Mouse (Mus musculus): Measurements from ENCODE around the gene Txndc15. TPM values are rescaled to one million over a fixed set of nuclear protein-coding genes. Genes with fewer than 3 reads are reported as not detected.
"Not testable (repeated sequence)": the region's sequence is repeated elsewhere in the genome, so short reads cannot be mapped to it uniquely, and the experiment has no call there.

Txndc15 gene
- polyA plus RNA-seq, 1 experiment from 2014 or later = 104 TPM

- Histone ChIP-seq H3K4me2 (ENCODE audit: low read depth) (peak within 1 kb of the TSS; percentile 84), H3K27ac (ENCODE audit: low read depth, low read length) (peak within 1 kb of the TSS; percentile 98), H3K36me3 (ENCODE audit: control insufficient read depth, insufficient read depth, low read length) (no peaks in the 10 kb centered on the region), H3K9me3 (ENCODE audit: control insufficient read depth, low read length) (no peaks in the 10 kb centered on the region), H3K27me3 (ENCODE audit: control insufficient read depth, insufficient read depth, low read length) (no peaks in the 10 kb centered on the region), H3K4me3 (ENCODE audit: low read depth, low read length) (peak within 1 kb of the TSS; percentile 99), H3K4me1 (ENCODE audit: control insufficient read depth, insufficient read depth, low read length) (peaks cover 20% of the 10 kb centered on the region), H3K9ac (ENCODE audit: low read length) (peak within 1 kb of the TSS; percentile 100)
- ATAC-seq (ENCODE audit: insufficient read depth, low FRiP score, low TSS enrichment) (peak; percentile 96), DNase-seq (ENCODE audit: low spot score) (peak; percentile 97)
- 3% methylated on average over 45 of the region's 51 CpGs for WGBS
These were observed 21.8 kb upstream of the Txndc15 start, which contains the start of gene B230219D22Rik for GRCm38 (mm10) chr13:55692535-55693242. Gene B230219D22Rik, plus strand, starts transcription at chr13:55693124.

- peak overlapping the region; percentile 98 for H3K27ac ChIP-seq (ENCODE audit: low read depth, low read length)
- no peaks in the 10 kb centered on the region for H3K36me3 ChIP-seq (ENCODE audit: control insufficient read depth, insufficient read depth, low read length)
- H3K4me1 ChIP-seq (ENCODE audit: control insufficient read depth, insufficient read depth, low read length) = peaks cover 14% of the 10 kb centered on the region
- no peaks in the 10 kb centered on the region for H3K27me3 ChIP-seq (ENCODE audit: control insufficient read depth, insufficient read depth, low read length)
- H3K9me3 ChIP-seq (ENCODE audit: control insufficient read depth, low read length) = no peaks in the 10 kb centered on the region
- H3K4me2 ChIP-seq (ENCODE audit: low read depth) = peak overlapping the region; percentile 84
- under 1% methylated on average over 44 of the region's 70 CpGs for WGBS
- peak; percentile 70 for DNase-seq (ENCODE audit: low spot score)
- H3K9ac ChIP-seq (ENCODE audit: low read length) = peak overlapping the region; percentile 100
- ATAC-seq (ENCODE audit: insufficient read depth, low FRiP score, low TSS enrichment) = peak; percentile 68
- peak overlapping the region; percentile 99 for H3K4me3 ChIP-seq (ENCODE audit: low read depth, low read length)
These were observed 21.2 kb upstream of the Txndc15 start for GRCm38 (mm10) chr13:55693243-55693721.

- 22% methylated on average over 8 of the region's 8 CpGs for WGBS
- no peak for ATAC-seq (ENCODE audit: insufficient read depth, low FRiP score, low TSS enrichment)
- peak overlapping the region; percentile 99 for H3K4me3 ChIP-seq (ENCODE audit: low read depth, low read length)
- H3K36me3 ChIP-seq (ENCODE audit: control insufficient read depth, insufficient read depth, low read length) = peaks cover 2% of the 10 kb centered on the region
- no peak overlapping the region for H3K27ac ChIP-seq (ENCODE audit: low read depth, low read length)
- DNase-seq (ENCODE audit: low spot score) = no peak
- no peaks in the 10 kb centered on the region for H3K27me3 ChIP-seq (ENCODE audit: control insufficient read depth, insufficient read depth, low read length)
- H3K4me2 ChIP-seq (ENCODE audit: low read depth) = peak overlapping the region; percentile 84
- H3K9me3 ChIP-seq (ENCODE audit: control insufficient read depth, low read length) = no peaks in the 10 kb centered on the region
- H3K9ac ChIP-seq (ENCODE audit: low read length) = peak overlapping the region; percentile 100
- H3K4me1 ChIP-seq (ENCODE audit: control insufficient read depth, insufficient read depth, low read length) = peaks cover 14% of the 10 kb centered on the region
These were observed 20.3 kb upstream of the Txndc15 start for GRCm38 (mm10) chr13:55694110-55694509.

- not testable (repeated sequence) for ATAC-seq (ENCODE audit: insufficient read depth, low FRiP score, low TSS enrichment); H3K9ac ChIP-seq (ENCODE audit: low read length); H3K4me2 ChIP-seq (ENCODE audit: low read depth); H3K9me3 ChIP-seq (ENCODE audit: control insufficient read depth, low read length); DNase-seq (ENCODE audit: low spot score); H3K4me3 ChIP-seq (ENCODE audit: low read depth, low read length); H3K27ac ChIP-seq (ENCODE audit: low read depth, low read length); H3K27me3 ChIP-seq (ENCODE audit: control insufficient read depth, insufficient read depth, low read length)
- 86% methylated on average over 1 of the region's 3 CpGs for WGBS
- H3K36me3 ChIP-seq (ENCODE audit: control insufficient read depth, insufficient read depth, low read length) = peaks cover 15% of the 10 kb centered on the region
- H3K4me1 ChIP-seq (ENCODE audit: control insufficient read depth, insufficient read depth, low read length) = peaks cover 14% of the 10 kb centered on the region
These were observed 18.5 kb upstream of the Txndc15 start for GRCm38 (mm10) chr13:55695989-55696388.

- Histone ChIP-seq H3K9ac (ENCODE audit: low read length) (no peak overlapping the region), H3K4me2 (ENCODE audit: low read depth) (no peak overlapping the region), H3K9me3 (ENCODE audit: control insufficient read depth, low read length) (no peaks in the 10 kb centered on the region), H3K27ac (ENCODE audit: low read depth, low read length) (no peak overlapping the region), H3K27me3 (ENCODE audit: control insufficient read depth, insufficient read depth, low read length) (no peaks in the 10 kb centered on the region), H3K4me3 (ENCODE audit: low read depth, low read length) (no peak overlapping the region), H3K4me1 (ENCODE audit: control insufficient read depth, insufficient read depth, low read length) (no peaks in the 10 kb centered on the region), H3K36me3 (ENCODE audit: control insufficient read depth, insufficient read depth, low read length) (peaks cover 16% of the 10 kb centered on the region)
- ATAC-seq (ENCODE audit: insufficient read depth, low FRiP score, low TSS enrichment) (no peak), DNase-seq (ENCODE audit: low spot score) (no peak)
- WGBS = 93% methylated on average over 4 of the region's 4 CpGs
These were observed 10.1 kb upstream of the Txndc15 start for GRCm38 (mm10) chr13:55704301-55704700.

- H3K4me1 ChIP-seq (ENCODE audit: control insufficient read depth, insufficient read depth, low read length) = no peaks in the 10 kb centered on the region
- H3K4me2 ChIP-seq (ENCODE audit: low read depth) = no peak overlapping the region
- H3K27ac ChIP-seq (ENCODE audit: low read depth, low read length) = no peak overlapping the region
- no peaks in the 10 kb centered on the region; the same call in 1 of the 2 replicates for H3K36me3 ChIP-seq (ENCODE audit: control insufficient read depth, insufficient read depth, low read length)
- 87% methylated on average over 3 of the region's 3 CpGs for WGBS
- no peak overlapping the region for H3K9ac ChIP-seq (ENCODE audit: low read length)
- H3K4me3 ChIP-seq (ENCODE audit: low read depth, low read length) = no peak overlapping the region
- no peaks in the 10 kb centered on the region for H3K9me3 ChIP-seq (ENCODE audit: control insufficient read depth, low read length)
- DNase-seq (ENCODE audit: low spot score) (no peak), ATAC-seq (ENCODE audit: insufficient read depth, low FRiP score, low TSS enrichment) (no peak)
- H3K27me3 ChIP-seq (ENCODE audit: control insufficient read depth, insufficient read depth, low read length) = no peaks in the 10 kb centered on the region
These were observed 1.6 kb upstream of the Txndc15 start for GRCm38 (mm10) chr13:55712846-55713245.

- WGBS = 13% methylated on average over 5 of the region's 5 CpGs
- Histone ChIP-seq H3K27ac (ENCODE audit: low read depth, low read length) (peak overlapping the region; percentile 83; the same call in 1 of the 2 replicates), H3K4me1 (ENCODE audit: control insufficient read depth, insufficient read depth, low read length) (no peaks in the 10 kb centered on the region), H3K4me2 (ENCODE audit: low read depth) (peak overlapping the region; percentile 56), H3K9me3 (ENCODE audit: control insufficient read depth, low read length) (no peaks in the 10 kb centered on the region), H3K9ac (ENCODE audit: low read length) (peak overlapping the region; percentile 80), H3K27me3 (ENCODE audit: control insufficient read depth, insufficient read depth, low read length) (no peaks in the 10 kb centered on the region), H3K4me3 (ENCODE audit: low read depth, low read length) (peak overlapping the region; percentile 80), H3K36me3 (ENCODE audit: control insufficient read depth, insufficient read depth, low read length) (peaks cover 8% of the 10 kb centered on the region)
- DNase-seq (ENCODE audit: low spot score) (no peak), ATAC-seq (ENCODE audit: insufficient read depth, low FRiP score, low TSS enrichment) (no peak)
These were observed 690 bp downstream of the Txndc15 start for GRCm38 (mm10) chr13:55715167-55715512.

- no peak for DNase-seq (ENCODE audit: low spot score)
- no peak overlapping the region for H3K4me2 ChIP-seq (ENCODE audit: low read depth)
- no peaks in the 10 kb centered on the region for H3K27me3 ChIP-seq (ENCODE audit: control insufficient read depth, insufficient read depth, low read length)
- H3K27ac ChIP-seq (ENCODE audit: low read depth, low read length) = no peak overlapping the region
- H3K4me3 ChIP-seq (ENCODE audit: low read depth, low read length) = no peak overlapping the region
- 78% methylated on average over 7 of the region's 7 CpGs for WGBS
- H3K36me3 ChIP-seq (ENCODE audit: control insufficient read depth, insufficient read depth, low read length) = peaks cover 8% of the 10 kb centered on the region
- H3K9me3 ChIP-seq (ENCODE audit: control insufficient read depth, low read length) = no peaks in the 10 kb centered on the region
- no peaks in the 10 kb centered on the region for H3K4me1 ChIP-seq (ENCODE audit: control insufficient read depth, insufficient read depth, low read length)
- no peak for ATAC-seq (ENCODE audit: insufficient read depth, low FRiP score, low TSS enrichment)
- no peak overlapping the region for H3K9ac ChIP-seq (ENCODE audit: low read length)
These were observed 1.6 kb downstream of the Txndc15 start for GRCm38 (mm10) chr13:55715908-55716510.

GRCm38 (mm10) chr13:55721516-55721915 lies 7.1 kb downstream of the Txndc15 start:
- DNase-seq (ENCODE audit: low spot score) = no peak
- no peak for ATAC-seq (ENCODE audit: insufficient read depth, low FRiP score, low TSS enrichment)
- H3K4me3 ChIP-seq (ENCODE audit: low read depth, low read length) = no peak overlapping the region
- no peaks in the 10 kb centered on the region for H3K9me3 ChIP-seq (ENCODE audit: control insufficient read depth, low read length)
- no peaks in the 10 kb centered on the region for H3K27me3 ChIP-seq (ENCODE audit: control insufficient read depth, insufficient read depth, low read length)
- WGBS = 73% methylated on average over 8 of the region's 8 CpGs
- peaks cover 10% of the 10 kb centered on the region for H3K36me3 ChIP-seq (ENCODE audit: control insufficient read depth, insufficient read depth, low read length)
- no peak overlapping the region for H3K9ac ChIP-seq (ENCODE audit: low read length)
- H3K27ac ChIP-seq (ENCODE audit: low read depth, low read length) = no peak overlapping the region
- no peak overlapping the region for H3K4me2 ChIP-seq (ENCODE audit: low read depth)
- H3K4me1 ChIP-seq (ENCODE audit: control insufficient read depth, insufficient read depth, low read length) = no peaks in the 10 kb centered on the region
